Mouse (Mus musculus): ENCODE measurements around the gene Etl4.

Etl4 gene

DNA sequence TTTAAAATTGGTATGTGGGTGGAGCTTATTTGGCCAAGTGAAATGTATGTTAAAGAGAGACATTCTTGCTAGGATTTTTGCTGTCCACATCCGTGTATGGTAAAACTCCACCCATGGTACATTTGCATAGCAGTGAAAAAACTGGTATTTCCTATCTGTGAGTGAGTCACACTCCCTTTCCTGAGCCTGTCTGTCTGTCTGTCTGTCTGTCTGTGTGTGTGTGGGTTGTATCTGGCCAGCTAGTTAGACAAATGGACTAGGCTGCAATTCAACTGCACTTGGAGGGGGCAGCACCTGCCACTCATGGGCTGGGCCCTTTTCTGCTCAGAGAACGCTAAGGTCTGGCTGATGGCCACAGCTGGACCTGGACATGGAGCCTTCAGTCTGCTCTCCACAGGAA is 650.1 kb downstream of the Etl4 start:
- no peak for DNase-seq (ENCODE audit: low read depth, low spot score)

DNA sequence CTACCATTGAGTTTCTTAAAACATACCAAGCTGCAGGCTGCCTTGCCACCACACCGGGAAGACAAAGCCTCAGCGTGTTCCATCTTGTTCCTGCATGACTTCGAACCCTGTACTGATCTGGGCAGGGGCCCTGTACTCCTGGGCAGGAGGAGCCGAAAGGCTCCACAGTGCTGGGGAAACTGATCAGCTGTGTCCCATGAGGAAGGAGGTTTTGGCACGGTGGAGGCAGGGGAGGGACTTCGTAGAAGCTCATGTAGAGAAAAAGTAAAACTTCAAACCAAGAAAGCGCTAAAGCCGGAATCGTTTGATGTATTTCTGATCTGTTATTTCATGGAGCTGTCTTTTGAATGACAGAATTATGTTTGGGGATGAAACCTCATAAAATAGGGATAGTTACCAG is 651.0 kb downstream of the Etl4 start:
- DNase-seq (ENCODE audit: low read depth, low spot score), result no peak

DNA sequence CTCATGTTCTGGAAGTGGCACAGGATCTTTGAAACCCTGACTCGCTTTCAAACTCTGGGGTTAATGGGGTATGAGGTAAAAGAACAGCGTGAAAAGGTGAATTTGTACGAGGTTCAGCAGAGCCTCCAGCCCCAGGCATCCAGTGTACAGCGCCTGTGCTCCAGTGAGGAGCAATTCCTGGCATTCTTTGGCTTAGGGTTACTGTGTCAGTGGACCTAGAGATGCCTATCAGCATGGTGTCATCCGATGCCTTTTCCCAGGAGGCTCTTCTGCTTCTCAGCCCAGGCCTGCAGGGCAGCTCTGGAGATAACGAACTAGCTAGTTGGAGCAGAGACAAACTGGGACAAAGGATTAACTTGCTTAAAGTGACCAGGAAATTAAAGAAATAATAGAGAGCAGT is 653.5 kb downstream of the Etl4 start:
- no peak for DNase-seq (ENCODE audit: low read depth, low spot score)

DNA sequence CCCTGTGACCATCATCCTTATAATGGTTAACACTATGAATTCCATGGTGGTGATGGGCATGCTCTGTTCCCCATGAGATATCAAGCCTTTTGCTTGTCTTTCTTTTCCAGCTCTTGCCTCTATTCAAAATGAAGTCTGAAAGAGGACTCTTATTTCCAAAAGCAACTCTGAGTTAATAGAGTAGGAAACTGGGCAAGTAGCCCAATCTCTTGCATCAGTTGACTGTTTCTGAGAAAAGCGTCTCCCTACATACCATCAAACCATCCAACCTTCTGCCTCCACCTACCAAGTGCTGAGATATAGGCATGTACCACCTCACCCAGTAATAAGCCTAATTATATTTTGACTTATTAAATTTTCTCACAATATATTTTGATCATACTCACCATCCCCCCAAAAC is 658.9 kb downstream of the Etl4 start:
- no peak for DNase-seq (ENCODE audit: low read depth, low spot score)

DNA sequence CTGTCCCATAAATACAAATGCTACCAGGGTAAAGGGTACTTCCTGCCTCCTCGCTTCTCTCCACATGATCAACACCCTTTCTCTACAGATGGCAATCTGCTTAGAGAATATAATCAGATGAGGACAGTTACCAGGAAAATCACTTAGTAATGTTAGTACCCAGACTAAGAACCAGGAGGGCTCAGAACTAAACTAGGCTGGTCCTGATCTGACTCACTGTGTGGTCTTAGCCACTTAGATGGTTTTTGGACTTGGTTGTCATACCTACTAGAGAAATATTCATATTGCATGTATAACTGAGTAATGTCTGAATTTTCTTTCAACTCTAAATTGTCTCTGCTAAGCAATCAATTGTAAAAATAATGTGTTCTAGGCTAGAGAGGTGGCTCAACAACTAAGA is 662.4 kb downstream of the Etl4 start:
- DNase-seq (ENCODE audit: low read depth, low spot score), result no peak

DNA sequence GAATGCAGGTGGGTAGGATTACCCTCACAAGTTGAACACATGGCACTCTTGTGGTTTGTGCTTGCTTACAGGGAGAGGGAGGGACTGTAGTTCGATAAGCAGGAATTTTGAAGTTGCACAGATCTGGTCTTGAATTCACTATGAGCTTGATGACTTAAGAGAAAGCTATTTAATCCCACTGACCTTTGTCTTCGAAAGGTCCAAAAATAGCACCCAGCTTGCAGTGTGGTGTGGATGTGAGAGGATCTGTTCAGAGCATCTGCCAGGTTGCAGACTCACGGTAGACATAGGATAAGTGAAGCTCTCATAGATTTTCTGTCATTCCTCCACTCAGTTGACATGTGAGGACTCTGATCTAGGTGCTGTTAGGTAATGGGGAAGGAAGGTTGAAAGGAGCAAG is 670.8 kb downstream of the Etl4 start:
- no peak for DNase-seq (ENCODE audit: low read depth, low spot score)

DNA sequence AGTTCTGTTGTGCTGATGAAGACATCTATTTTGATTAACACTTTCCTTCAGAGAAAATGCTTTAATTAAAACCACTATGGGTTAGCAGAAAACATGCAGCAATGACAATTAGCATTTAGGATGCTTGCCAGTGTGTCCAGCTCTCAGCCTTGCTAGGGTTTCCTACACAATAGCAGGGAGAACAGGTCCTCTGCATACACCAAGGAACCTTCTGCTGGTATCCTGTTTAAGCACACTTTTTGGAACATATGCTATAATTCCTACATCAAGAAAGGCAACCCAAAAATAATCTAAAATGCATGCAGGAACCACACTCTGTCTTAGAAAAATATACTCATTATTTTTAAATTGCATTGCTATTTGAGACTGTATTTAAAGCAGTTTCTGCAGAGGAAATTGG is 673.5 kb downstream of the Etl4 start:
- no peak for DNase-seq (ENCODE audit: low read depth, low spot score)

DNA sequence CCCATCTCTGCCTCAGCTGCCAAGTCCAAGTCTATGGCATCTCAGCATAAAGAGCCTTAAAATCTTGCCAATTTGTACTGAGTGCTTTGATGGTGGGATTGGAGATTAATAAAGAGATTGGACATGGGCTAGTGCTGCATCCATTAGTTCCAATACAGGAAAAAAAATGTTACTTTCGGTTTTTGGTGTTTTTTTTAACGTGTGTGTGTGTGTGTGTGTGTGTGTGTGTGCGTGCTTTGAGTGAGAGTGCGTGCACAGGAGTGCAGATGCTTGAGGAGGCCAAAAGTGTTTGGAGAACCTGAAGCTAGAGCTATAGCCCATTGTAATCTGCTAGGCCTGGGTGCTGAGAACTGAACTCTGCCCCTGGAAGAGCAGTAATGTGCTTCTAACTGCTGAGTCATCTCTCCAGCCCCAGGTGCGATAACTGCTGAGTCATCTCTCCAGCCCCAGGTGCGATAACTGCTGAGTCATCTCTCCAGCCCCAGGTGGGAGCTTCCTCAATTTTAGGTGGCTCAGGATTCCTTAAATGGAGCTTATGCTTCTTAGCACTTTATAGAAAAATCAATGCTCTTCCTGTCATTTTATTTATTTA is 674.1 kb downstream of the Etl4 start:
- DNase-seq (ENCODE audit: low read depth, low spot score), result no peak

DNA sequence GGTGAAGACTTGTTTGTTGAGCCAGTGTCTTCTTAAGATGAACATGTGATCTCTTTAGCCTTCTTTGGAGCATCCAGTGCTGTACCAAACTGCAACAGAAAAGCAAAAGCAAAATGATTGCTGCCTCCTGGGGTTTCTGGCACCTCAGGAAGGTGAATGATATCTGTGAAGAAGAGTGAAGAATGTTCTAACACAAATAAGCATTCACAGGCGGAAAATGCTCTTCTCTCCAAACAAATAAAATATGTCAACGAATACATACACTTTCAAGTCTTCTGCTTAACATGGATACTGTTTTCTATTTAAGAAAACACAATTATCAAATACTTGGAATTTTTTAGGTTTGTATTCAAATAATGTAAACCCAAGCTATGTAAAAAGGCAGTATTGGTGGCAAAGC is 678.3 kb downstream of the Etl4 start:
- no peak for DNase-seq (ENCODE audit: low read depth, low spot score)

DNA sequence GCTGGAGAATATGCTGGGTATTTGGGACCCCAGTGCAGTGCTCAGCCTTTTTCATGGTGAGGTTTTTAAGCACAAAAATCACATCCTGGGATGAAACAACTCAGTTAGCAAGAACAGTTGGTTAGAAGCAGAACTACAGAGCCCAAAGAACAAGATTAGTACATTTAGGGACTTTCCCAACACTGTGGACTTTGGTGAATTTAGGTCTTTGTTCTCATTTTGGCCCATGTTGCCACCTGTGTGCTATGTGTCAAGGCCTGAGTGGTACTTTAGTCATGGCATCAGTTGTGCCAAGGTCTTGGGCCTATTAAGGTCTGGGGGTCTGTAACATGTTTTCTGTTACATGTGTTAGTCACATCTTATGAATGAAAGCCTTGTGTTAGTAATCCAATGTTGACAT is 679.1 kb downstream of the Etl4 start:
- no peak for DNase-seq (ENCODE audit: low read depth, low spot score)

DNA sequence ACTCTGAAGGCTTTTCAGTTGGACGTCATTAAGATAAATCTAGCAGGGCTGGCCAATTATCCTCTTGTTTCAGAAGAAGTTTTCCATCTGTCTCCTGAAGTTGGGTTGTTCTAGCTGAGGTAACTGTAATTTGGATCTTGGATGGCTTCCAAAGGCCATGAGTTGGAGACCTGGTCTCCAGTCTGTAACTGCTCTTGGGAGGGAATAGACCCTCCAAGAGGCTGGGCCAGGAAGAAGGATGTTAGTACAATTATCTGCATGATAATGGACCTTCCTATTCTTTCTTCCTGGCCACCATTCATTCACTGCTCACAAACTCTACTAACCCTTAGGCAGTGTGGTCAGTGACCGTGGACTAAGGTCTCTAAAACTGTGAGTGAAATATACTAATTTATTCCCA is 684.5 kb downstream of the Etl4 start:
- no peak for DNase-seq (ENCODE audit: low read depth, low spot score)

DNA sequence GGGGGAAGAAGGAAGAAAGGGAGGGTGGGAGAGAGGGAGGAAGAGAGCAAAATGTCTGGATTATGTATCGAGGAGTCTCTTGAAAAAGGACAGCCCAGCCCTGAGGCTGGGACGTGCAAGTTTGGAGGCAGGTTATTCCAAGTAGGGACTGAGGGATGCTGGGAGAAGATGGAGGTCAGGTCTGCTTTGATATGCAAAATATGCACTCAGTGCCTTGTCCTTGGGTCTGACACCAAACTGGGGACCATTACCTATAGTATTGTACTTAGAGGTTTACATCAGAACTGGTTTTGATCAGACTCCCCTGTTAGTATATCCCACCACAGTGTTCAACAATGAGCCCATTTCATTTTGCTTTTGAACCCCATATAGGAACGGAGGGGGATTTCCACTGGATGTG is 685.4 kb downstream of the Etl4 start:
- no peak for DNase-seq (ENCODE audit: low read depth, low spot score)

DNA sequence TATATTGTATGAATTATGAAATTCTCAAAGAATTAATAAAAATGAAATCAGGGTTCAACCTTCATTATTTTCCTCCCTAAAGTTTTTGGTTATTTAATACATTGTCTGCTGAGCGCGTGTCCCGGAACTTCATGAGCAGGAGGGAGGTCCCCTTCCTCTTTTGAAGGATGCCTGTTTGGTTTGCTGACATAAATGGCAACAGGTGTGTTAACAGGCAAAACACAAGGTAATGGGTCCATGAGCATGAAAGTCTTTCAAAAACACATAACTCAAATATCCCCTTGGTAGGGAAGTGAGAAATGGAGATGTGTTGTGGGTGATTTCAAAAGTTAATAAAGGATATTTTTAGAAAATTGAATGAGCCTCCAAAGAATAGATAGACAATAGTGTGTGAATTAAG is 687.0 kb downstream of the Etl4 start:
- no peak for DNase-seq (ENCODE audit: low read depth, low spot score)

DNA sequence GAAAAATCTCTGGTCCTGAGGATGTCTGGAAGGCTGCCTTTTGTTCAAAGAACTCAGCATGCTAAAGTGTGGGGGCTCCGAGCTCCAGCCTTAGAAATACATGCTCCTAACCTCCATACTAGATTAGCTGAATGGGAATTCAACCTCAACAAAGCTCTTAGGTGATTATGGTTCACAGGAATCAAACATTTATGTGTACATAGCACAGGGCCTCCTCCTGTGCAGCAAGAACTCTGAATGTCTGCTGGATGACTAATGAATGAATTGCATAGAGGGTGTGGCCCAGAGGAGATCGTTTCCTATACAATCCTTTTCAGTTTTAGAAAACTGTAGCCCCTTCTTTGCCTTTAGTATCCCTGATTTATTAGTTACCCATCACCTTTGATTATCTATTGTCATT is 687.6 kb downstream of the Etl4 start:
- DNase-seq (ENCODE audit: low read depth, low spot score), result no peak

DNA sequence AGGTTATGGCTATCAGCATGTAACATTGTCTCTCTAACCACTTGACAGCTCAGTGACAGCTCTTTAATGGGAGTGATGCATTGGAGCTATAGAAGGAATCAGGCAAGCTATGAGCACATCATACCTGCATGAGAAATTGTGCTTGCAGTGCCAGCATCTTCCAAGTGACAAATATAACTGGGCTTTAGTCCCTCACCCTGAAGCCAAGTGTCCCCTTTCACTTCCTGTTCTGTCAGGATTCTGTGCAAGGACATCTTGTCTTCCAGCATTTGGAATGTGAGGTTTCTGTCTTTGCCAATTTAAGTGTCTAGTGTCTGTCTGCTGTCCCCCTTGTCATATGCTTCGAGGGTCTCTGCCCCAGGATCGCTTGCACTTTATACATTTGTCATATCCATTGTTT is 693.1 kb downstream of the Etl4 start:
- DNase-seq (ENCODE audit: low read depth, low spot score), result no peak

DNA sequence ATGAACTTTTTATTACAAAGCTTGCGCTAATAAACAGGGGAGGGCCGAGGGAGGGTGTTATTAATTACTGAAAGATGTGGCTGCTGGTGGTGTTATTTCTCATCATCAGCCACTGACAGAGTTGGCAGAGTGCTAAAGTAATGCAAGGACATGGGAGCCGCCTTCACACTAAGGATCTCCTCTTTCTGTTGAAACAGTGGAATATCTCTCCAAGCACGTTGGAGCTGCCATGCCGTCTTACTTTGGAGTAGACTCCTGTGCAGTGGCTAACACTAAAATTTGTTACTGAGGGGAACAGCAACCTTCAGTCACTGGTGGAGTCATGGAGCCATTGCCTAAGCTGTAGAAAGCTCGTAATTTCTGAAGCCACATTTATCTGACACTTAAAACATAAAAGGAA is 694.0 kb downstream of the Etl4 start:
- DNase-seq (ENCODE audit: low read depth, low spot score), result no peak

DNA sequence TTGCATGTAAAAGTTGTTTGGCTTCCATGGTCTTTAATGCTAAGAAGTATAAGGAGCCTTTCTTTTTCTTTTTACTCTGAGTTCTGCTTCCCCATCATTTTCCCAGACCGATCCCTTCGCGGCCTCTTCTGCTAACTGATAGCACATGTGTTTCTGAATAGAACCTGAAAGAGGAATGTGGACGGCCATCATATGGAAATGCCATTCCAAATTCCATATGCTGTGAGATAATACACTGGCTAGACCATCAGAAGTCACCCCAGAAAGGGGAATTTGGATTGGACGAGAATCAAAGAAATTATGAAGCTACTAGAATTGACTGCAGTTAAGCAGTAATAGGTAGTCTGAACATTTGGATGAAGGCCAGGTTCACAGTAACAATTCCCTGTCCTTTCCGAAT is 694.4 kb downstream of the Etl4 start:
- no peak for DNase-seq (ENCODE audit: low read depth, low spot score)

DNA sequence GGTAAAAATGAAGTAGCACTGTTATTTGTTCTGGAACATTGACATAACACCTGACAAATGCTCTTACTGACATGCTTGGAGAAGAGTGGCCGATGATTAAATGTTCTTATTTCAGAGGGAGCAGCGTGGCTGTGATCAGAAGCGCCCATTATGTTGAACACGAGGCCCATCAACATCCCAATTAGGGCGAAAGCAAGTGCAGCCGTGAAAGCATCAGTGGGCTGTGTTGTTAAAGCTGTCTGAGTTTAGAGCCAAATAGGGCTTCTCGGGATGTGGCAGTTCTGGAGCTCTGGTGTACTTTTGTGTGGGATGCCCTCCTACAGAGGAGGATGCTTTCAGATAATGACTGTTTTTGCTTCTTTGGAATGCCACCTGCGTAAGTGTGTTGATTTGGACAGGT is 699.6 kb downstream of the Etl4 start:
- DNase-seq (ENCODE audit: low read depth, low spot score), result no peak

DNA sequence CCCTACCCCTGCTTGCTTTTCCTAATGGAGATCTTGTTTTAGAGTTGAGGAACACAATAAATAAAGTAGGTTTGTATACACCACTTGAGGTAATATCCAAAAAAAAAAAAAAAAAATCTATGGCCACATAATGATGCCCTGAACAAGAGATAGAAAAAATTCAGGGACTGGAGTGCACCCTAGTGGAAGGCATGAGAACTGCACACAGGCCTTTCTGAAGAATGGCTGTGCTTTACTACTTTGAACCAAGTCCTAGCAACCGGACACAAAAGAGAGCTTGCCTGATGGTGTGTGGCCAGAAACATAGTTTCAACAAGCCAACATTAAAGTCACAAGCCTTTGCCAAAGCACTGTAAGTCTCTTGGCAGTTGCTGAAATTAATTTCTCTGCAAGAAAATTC is 706.4 kb downstream of the Etl4 start:
- DNase-seq (ENCODE audit: low read depth, low spot score), result no peak

DNA sequence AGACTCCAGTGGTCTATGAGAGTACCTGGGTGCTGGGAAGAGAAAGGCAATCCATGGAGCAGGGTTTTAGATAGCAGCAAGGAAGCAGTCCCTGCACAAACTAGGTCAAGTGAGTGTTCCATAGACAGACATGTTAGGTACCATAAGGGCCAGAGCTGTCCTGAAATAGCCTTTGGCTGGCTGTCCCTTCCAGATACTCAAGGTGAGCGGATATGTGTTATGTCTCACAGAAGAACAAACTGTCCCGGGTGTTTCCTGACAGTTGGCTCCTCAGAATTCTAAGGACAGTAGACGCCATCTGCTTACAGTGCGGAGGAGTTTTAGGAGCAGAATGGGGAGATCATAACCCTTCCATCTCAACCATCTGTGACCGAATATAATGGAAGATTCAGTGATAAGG is 708.8 kb downstream of the Etl4 start:
- DNase-seq (ENCODE audit: low read depth, low spot score), result no peak

DNA sequence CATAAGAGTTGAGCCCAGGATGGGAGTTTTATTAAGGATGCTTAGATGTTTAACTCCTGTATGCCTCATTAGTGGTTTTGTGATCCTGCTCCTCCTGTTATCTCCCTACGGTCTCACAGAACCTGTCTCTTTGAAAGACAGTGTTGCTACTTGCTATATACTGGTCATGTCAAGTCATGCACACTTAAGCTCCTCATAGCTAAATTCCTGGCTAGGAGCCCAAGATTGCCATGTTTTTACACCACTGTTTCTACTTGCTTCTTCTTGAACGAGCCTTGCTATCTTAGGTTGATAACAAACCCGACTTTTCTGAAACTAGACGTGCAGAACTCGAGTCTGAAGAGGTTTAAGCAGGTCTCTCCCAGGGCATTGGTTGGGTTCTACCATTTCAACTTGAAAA is 710.3 kb downstream of the Etl4 start:
- DNase-seq (ENCODE audit: low read depth, low spot score), result no peak

DNA sequence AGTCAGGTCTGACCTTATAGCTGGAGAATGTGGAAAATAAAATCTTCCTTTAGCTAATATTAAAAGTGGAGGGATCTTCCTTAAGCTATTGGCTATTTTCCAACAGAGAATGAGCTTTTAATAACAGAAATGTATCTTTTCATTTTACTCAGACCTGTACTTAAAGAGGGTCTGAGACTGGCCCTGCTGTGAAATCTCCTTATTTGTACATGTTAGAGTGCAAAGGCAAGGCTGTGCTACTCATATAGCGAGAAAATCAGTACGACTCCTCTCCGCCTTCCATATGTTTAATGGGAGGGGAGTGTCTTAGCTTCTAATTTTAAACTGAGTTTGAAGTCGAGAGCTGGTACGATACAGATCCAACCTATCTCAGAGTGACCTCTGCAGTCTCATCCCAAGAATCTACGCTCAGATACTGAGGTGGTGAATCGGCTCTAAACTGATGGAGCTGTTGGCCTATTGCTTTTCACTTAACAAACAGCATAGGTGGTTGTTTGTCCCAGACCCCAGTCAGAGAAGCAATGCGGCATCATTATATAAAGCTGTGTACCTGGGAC is 719.7 kb downstream of the Etl4 start:
- DNase-seq (ENCODE audit: low read depth, low spot score), result no peak

DNA sequence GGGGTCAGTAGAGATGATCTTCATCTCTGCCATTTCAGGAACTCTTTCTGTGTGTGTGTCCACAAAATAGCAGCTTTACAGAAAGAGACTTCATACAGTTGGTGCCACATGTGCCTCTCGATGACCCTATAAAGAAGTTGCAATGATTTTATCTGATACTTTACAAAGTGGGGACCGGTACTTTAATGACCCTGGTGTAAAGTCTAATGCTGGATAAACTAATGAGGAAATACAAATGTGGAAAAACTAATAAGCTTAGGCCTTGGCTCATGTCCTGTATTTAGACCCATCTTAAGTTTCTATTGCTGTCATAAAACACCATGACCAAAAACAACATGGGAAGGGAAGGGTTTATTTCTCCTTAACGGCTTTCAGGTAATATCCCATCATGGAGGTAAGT is 729.0 kb downstream of the Etl4 start:
- DNase-seq (ENCODE audit: low read depth, low spot score), result no peak

DNA sequence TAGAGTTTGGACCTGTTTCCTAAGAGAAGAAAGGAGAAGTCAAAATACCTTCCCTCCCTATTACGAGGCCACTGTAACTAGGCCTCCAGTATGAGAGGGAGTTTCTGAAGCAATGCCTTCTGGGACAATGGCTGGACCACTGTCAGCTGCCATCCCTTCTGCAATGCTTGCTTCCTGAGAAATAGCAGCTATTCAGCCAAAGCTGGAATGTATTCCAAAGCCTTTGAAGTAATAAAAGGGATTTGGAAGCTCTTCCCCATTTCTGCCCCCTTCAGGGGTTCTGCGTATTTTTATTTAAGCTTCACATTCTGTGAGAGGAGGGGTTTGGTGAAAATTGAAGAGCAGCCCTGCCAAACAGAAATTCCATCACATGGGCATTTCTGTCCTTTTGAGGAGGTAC is 730.1 kb downstream of the Etl4 start:
- DNase-seq (ENCODE audit: low read depth, low spot score), result no peak

All from CD4-positive helper T cell, adult 2 months (primary cell).